Mouse (Mus musculus): ENCODE data around the gene Fuk.
A peak's percentile ranks its signal among the peaks of the same experiment; 100 is the strongest.
"Not testable (repeated sequence)": the region's sequence is repeated elsewhere in the genome, so short reads cannot be mapped to it uniquely, and the experiment has no call there.

Fuk gene

DNA sequence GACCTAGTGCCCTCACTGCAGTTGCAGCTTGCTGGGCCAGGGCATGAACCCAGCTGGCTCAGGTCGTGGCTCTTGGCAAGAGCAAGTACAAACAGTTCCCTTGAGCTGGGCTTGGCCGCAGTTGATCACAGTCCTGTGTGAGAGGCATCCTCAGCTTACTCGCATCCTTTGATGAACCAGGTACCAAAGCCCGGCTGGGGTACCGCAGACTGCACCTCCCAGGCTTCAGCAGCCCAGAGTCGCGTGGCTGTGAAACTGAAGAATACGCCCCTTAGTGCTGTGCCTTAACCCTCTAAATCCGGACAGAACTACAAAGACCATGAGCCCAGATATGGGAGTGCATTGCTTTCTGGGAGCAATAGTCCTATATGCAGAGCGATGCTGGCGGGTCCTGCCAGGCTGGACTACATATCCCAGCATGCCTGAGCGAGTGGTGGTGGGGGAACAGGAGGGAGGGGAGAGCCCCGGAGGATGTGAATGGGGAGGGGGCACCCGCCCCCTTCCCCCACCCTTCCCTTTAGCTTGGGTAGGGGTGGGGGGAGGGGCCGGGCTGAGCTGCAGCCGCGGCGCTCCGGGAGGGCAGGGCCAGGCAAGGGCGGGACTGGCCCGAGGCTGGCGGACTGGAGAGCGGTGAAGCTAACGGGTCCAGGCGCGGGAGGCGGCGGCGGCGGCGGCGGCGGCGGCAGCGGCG is 17.2 kb upstream of the Fuk start, which contains the start of gene St3gal2:
Gene St3gal2 (plus strand): TSS at position 582 of the 691 bp plus-strand sequence.
- DNase-seq (ENCODE audit: low read depth), result peak; percentile 62

DNA sequence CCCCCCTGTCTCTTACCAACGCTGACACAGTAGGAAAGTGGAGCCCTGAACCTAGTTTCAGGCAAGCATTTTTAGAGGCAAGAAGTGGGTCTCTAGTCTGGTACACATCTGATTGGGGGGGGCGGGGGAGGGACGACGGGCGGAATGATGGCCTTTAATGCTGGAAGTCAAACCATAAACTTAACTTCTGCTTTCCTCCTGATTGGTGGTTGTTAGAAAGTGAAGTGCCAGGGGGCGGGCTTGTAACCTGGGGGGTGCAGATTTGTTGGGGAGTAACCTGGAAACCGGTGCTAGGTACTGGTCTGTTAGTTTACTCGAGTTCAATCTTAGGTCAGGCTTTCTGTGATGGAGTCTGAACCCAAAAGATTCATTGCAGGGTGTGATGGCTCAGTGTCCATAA is 16.2 kb upstream of the Fuk start:
- no peak for DNase-seq (ENCODE audit: low read depth)

- DNase-seq (ENCODE audit: low read depth), result no peak
These were observed 15.7 kb upstream of the Fuk start for GRCm38 (mm10) chr8:110918027-110918426.

- no peak for DNase-seq (ENCODE audit: low read depth)
These were observed 15.1 kb upstream of the Fuk start for GRCm38 (mm10) chr8:110917415-110917814.

GRCm38 (mm10) chr8:110911576-110912570 is 9.6 kb upstream of the Fuk start:
- peak; percentile 43 for DNase-seq (ENCODE audit: low read depth)

DNA sequence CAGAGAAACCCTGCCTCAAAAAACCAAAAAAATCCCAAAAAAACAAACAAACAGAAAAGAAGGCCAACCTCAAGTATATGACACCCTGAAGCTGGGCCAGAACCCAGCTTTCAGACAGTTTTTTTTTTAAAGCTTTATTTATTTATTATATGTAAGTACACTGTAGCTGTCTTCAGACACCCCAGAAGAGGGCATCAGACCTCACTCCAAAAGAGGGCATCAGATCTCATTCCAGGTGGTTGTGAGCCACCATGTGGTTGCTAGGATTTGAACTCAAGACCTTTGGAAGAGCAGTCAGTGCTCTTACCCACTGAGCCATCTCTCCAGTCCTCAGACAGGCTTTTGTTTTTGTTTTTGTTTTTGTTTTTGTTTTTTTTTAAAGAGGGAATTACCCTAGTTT is 7.6 kb upstream of the Fuk start:
- not testable (repeated sequence) for DNase-seq (ENCODE audit: low read depth)

DNA sequence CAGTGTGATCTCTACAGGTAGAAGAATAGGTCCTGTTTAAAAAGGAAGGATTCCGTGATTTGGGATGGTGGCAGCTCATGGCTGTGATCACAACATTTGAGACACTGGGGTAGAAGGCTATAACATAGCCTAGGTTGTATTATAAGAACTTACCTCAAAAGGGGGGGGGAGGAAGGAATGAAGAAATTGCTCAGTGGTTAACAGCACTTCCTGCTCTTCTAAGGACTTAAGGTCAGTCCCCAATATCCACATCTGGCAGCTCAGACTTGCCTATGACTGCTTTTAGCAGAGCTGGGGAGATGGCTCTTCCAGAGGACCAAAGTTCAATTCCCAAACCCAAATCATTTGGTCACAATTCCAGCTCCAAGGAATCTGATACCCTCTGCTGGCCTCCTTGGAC is 4.4 kb upstream of the Fuk start:
- DNase-seq (ENCODE audit: low read depth), result no peak

- no peak for DNase-seq (ENCODE audit: low read depth)
These were observed 3.1 kb upstream of the Fuk start for GRCm38 (mm10) chr8:110905404-110905803.

DNA sequence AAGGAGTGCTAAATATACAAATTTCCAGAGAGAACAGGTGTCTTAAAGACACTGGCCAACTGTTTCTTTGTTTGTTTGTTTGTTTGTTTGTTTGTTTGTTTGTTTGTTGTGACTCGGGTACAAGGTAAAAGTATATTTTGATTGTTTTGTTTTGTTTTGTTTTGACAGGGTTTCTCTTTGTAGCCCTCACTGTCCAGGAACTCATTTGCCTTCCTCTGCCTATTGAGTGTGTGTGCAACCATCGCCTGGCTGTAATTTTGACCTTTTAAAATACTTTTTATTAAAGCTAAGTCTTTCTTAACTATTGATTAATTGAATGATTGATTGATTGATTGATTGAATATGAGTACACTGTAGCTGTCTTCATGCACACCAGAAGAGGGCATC is 284 bp upstream of the Fuk start:
- no peak for DNase-seq (ENCODE audit: low read depth)

- no peak for DNase-seq (ENCODE audit: low read depth)
These were observed 1.2 kb downstream of the Fuk start for GRCm38 (mm10) chr8:110901056-110901455.

DNA sequence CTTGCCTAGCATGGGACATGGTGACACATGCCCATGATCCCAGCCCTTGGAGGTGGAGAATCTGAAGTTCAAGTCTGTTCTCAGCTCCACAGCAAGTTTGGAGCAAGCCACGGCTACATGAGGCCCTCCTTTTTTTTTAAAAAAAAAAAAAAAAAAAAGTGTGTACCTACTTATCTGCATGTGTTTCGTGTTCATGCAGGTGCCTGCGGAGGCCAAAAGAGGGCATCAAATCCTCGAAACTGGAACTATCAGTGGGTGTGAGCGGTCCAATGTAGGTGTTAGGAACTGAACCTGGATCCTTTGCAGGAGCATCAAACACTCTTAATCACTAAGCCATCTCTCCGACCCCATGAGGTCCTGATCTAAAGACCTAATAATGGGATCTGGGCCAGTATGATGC is 4.8 kb downstream of the Fuk start:
- no peak for DNase-seq (ENCODE audit: low read depth)

- no peak for DNase-seq (ENCODE audit: low read depth)
These were observed 6.5 kb downstream of the Fuk start for GRCm38 (mm10) chr8:110895812-110896211.

- no peak for DNase-seq (ENCODE audit: low read depth)
These were observed 7.0 kb downstream of the Fuk start for GRCm38 (mm10) chr8:110895254-110895653.

DNA sequence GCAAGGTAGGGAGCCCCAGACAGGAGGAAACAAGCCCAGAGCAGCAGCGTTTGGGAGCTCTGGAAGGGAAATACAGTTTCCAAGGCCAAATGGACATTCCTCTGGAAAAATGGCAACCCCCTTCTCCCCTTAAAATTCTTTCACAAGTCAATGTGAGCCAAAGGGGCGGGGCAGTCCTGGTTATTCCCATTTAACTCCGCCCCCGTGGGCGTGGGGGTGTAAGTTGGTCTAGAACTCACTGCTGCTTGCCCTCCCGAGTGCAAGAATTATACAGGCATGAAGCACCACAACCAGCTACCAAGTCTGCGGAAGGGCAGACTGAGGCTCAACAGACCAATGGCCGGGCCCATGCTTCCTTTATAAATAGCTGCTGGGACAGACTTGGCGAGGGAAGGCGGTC is 7.4 kb downstream of the Fuk start:
- DNase-seq (ENCODE audit: low read depth), result no peak

GRCm38 (mm10) chr8:110892913-110893312 is 9.4 kb downstream of the Fuk start:
- no peak for DNase-seq (ENCODE audit: low read depth)

DNA sequence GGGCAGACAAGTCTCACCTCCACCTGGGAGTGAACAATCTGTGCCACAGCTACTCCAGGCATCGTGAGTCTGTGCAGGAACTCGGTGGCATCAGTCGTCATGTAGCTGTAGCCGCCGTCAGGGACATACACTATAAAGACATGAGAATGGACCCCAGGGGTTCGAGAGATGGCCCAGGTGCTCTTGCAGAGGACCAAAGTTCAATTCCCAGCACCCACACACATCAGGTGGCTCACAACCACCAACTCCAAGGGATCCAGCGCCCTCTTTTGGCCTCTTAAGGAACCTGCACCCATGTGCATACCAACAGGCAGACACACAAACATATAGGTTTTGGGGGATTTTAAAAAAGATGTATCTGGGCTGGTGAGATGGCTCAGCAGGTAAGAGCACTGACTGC is 10.2 kb downstream of the Fuk start:
- no peak for DNase-seq (ENCODE audit: low read depth)

DNA sequence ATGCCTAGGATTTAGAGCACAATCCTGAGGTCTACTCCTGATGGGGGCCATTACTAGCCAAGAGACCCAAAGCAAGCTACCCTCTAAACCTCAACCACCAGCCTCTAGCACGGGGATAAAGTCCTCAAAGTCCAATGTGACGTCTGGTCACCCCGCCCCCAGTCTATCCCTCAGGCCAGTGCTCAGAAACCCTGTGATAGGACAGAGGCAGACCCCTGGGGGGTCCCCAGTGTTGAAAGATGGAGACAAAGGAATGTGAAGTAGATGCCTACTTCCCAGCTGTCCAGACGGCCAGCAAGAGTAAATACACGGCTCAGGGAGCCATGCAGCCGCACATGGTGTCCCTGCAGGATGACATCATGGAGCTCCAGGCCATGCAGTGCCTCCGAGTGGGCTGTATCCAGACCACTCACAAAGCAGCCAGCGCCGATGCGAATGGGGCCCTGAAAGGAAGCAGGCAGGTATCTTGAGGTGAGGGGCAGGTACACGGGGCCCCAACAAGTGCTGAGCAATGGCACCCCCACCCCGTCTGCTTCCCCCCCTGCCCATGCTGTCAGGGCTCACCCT is 12.3 kb downstream of the Fuk start:
- DNase-seq (ENCODE audit: low read depth), result no peak

GRCm38 (mm10) chr8:110888860-110889259 is 13.4 kb downstream of the Fuk start:
- DNase-seq (ENCODE audit: low read depth), result no peak

DNA sequence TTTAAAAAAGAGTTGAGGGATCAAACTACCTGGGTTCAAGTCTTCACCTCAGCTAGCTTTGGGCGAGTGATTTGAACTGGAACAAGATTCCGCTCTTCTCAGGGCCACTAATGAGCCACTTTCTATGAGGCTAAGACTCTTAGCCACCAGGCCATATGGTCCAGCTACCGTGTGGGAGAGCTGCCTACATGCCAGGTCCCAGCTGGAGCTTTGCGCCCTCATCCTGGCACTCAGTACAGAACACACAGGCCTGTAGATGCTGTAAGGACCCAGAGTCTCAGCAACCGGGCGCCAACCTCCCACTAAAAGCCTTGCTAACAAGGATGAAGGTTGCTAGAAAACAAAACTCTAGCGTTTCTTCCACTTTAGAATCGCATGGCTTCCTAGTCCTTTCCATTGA is 13.8 kb downstream of the Fuk start:
- no peak for DNase-seq (ENCODE audit: low read depth)

DNA sequence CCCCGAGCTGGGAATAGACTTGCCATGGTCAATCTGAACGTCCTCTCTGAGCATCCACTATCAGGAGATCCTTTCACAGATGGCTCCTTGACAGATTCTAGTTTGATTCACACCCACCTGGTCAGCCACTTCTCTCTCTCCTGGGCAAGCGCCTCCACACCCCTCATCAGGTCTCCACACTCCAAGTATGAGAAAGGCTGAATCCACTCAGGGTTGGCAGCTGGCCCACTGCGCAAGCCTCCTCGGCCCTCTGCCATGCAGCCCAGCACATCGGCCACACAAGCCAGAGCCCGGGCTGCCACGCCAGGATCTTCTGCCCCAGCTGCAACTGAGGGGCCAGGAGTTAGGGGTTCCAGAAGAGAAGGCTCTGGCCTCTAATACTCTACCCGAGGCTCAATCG is 14.7 kb downstream of the Fuk start:
- no peak for DNase-seq (ENCODE audit: low read depth)

GRCm38 (mm10) chr8:110886634-110887033 is 15.7 kb downstream of the Fuk start:
- DNase-seq (ENCODE audit: low read depth), result no peak

DNA sequence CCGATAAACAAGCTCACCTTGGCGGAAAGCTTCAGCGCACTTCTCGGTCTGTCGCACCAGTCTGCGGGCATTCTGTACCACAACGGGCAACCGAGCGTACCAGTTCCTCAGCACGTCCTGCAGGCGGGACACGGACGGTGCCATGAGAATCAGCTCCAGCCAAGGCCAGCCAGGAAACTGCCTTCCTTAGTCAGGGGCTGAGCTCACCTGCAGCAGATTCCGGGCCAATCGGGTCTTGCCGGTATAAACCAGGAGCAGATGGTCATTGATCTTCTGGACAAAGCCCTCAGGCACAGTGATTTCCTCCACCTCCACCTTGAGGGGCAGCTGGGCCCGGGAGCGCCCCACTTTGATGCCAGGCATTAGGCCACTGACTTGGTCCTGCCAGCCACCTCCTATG is 18.5 kb downstream of the Fuk start:
- DNase-seq (ENCODE audit: low read depth), result no peak

DNA sequence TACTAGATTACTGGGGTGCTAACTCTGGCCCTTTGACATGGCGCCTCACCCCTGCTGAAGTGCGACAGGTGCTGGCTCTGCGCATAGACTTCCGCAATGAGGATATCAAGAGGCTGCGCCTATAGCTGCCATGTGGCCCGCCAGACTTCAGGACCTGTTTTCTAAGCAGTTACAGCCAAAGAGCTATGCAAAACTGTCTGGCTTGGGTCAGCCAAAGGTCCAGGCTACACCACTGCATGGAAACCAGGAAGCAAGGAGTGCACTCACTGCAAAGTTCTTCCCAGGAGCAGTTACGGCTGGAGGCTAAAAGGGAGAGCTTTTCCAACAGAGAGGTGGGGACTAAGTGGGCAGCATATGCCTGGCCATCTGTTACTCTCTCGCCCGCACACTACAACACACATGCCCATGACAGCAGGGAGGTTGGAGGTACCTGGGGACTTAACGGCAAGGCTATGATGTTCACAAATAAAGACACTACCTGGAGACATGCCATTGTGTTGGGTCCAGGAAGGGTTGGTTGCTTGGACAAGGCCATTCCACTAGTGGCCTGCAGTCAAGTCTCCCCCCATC is 20.5 kb downstream of the Fuk start:
- no peak for DNase-seq (ENCODE audit: low read depth)
